Mouse (Mus musculus): ENCODE measurements at regions not wholly inside any gene's neighbourhood (a gene's known extent, or its start where the extent isn't known, plus 50 kb on each side); places are given as distances from the start of the nearest gene placed in this dataset.
"Not testable (repeated sequence)": the region's sequence is repeated elsewhere in the genome, so short reads cannot be mapped to it uniquely, and the experiment has no call there.

- intact Hi-C loops (cut with DNase I): no loop called here
Measured at GRCm38 (mm10) chr19:54099292-54099691, 55.3 kb downstream of the Adra2a start.

GRCm38 (mm10) chr19:54099769-54100168, 55.8 kb downstream of the Adra2a start:
- intact Hi-C loops (cut with DNase I): no loop called here

DNA sequence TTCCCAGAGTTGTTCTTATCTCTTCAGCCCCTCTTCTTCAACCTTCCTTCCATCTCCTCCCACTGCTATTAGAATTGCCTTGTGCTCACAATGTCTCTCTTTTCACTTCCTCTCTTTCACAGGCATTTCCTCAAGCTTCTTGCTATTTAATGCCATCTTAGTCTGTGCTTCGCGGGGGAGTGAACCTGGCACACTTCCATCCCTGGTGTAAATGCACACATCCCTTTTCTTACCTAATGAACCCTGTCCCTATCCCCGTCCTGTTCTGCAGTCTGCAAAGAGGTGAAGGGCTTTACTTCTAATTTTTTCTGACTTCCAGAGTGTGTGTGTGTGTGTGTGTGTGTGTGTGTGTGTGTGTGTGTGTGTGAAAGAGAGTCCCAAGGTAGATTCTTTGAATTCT, 62.6 kb downstream of the Adra2a start:
- intact Hi-C loops (cut with DNase I): no loop called here

DNA sequence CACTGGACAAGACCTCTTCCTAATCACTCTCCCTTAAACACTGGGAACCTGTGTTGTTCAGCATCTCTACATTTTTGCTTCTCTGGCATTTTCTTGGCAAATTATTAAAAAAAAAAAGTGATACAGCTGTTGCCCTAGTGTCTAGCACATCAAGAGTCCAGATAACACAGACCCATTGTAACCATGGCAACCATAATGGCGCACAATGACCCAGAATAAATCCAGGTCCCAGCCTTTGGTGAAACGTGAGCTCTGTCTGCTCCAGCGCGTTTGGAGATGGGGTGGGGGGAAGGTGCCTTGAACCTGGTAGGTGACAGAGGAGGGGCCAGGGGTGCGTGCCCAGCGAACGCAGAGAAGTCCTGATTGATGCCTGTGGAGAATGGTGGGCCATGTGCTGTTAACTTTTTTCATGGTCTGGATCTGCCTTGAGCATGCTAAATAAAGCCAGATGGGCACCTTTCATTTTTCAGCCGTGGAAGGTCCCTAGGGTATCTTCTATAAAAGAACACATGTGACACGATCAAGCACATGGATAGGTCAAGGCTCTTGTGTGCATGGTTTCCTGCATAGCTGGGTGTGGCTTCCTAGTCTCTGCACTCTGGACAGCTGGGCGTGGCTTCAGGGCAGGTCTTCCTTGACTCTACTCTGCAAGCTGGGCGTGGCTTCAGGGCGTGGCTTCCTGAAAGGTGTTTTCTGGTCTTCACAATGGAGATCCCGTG, 63.3 kb downstream of the Adra2a start:
- intact Hi-C loops (cut with DNase I): no loop called here

- intact Hi-C loops (cut with DNase I): no loop called here
Measured at GRCm38 (mm10) chr19:54110080-54110479, 66.1 kb downstream of the Adra2a start.

DNA sequence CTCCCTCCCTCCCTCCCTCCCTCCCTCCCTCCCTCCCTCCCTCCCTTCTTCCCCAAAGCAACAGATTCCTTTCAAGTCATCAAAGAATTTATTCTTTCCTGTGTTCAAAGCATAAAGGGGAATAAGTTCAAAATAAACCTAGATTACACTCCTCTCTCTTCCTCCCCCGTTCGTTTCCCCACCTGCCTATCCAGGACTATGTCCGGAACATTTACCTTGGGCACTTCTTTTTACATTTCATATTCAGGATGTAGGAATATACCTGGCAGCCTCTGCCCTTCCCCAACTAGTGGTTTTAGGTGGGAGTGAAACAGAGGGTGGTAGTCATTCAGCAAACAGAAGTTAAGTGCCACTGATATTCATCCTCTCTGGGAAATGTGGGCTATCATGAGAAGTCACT, 68.7 kb downstream of the Adra2a start:
- intact Hi-C loops (cut with DNase I): no loop called here

- intact Hi-C loops (cut with DNase I): no loop called here
Measured at GRCm38 (mm10) chr19:54113421-54113820, 69.5 kb downstream of the Adra2a start.

GRCm38 (mm10) chr19:54114588-54115317, 70.8 kb downstream of the Adra2a start:
- intact Hi-C loops (cut with DNase I): no loop called here

GRCm38 (mm10) chr19:54115335-54115734, 71.4 kb downstream of the Adra2a start:
- intact Hi-C loops (cut with DNase I): no loop called here

GRCm38 (mm10) chr19:54116829-54117228, 72.9 kb downstream of the Adra2a start:
- intact Hi-C loops (cut with DNase I): no loop called here

DNA sequence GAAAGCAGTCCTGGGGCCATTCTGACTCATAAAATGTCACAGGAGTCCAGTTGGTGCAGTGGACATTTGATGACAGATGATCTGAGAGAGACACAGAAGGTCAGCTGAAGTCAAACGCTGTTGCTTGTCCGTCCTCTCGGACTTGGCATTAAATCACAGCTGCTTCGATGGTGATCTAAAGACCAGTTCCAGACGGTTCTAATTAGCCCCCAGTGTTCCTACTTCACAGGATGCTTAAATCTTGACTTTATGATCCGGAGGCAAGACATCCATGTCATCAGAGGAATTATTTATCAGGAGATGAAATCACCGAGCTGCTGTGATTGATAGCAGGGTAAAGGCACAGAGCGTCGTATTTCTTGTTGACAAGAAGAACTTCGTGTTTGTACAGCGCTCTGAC, 73.7 kb downstream of the Adra2a start:
- intact Hi-C loops (cut with DNase I): no loop called here

- intact Hi-C loops (cut with DNase I): no loop called here
Measured at GRCm38 (mm10) chr19:54123586-54123985, 79.6 kb downstream of the Adra2a start.

DNA sequence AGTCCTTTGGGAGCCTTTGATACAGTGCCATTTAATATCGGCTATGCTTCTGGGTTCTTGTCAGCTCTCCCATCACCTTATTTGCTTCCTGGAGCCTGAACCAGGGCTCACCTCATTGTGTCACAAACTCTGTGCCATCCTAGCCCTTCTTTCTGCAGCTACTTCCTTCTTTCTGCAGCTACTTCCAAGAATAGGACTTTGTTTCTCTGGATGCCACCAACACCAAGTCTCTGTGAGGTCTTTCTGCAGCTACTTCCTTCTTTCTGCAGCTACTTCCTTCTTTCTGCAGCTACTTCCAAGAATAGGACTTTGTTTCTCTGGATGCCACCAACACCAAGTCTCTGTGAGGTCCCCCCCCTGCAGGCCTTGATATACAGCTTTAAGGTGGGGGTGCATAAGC, 107.8 kb downstream of the Adra2a start:
- intact Hi-C loops (cut with DNase I): not testable (repeated sequence)

DNA sequence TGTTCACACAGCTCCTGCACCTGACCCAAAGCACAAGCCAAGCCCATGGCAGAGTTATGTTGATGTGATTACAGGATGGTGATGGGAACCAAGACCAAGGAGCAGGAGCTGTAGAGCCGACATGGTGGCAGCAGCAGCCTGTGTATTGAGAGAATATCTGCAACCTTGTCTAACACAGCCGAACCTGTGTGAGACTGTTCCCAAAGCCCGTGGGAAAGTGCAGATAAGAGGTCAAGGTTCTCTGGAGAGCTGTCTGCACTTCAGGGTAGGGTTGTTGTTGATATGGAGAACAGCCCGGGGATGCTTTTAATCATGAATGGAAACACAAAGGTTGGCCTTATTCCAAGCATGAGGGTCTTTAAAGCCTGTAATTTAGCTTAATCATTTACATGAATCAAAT, 110.4 kb downstream of the Adra2a start:
- intact Hi-C loops (cut with DNase I): no loop called here

- intact Hi-C loops (cut with DNase I): no loop called here
Measured at GRCm38 (mm10) chr19:54170361-54170760, 126.4 kb downstream of the Adra2a start.

GRCm38 (mm10) chr19:54174090-54175055, 130.4 kb downstream of the Adra2a start:
- intact Hi-C loops (cut with DNase I): no loop called here

- intact Hi-C loops (cut with DNase I): no loop called here
Measured at GRCm38 (mm10) chr19:54175766-54176165, 131.8 kb downstream of the Adra2a start.

- intact Hi-C loops (cut with DNase I): no loop called here
Measured at GRCm38 (mm10) chr19:54177491-54177890, 133.5 kb downstream of the Adra2a start.

GRCm38 (mm10) chr19:54200407-54200806, 156.5 kb downstream of the Adra2a start:
- intact Hi-C loops (cut with DNase I): no loop called here

- intact Hi-C loops (cut with DNase I): no loop called here
Measured at GRCm38 (mm10) chr19:54202456-54202855, 158.5 kb downstream of the Adra2a start.

- intact Hi-C loops (cut with DNase I): no loop called here
Measured at GRCm38 (mm10) chr19:54206819-54207218, 162.9 kb downstream of the Adra2a start.

DNA sequence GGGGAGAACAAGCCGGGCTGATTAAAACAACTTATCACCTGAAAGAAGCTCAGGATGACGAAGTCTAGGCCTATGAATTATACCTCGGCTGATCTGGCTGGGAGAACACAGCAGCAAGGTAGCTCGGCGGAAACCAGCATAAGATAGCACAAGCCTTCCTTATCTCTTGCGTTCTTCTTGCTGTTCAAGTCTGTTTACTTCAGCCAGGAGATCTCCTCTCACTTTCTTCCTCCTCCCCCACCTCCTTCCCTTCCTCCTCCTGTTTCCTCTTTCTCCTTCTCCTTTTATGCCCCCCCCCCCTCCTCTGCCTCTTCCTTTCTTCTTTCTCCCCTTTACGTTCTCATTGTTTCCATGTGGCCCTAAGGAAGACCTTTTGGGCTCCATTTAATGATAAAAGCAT, 168.2 kb downstream of the Adra2a start:
- intact Hi-C loops (cut with DNase I): no loop called here
